Mouse (Mus musculus) cerebellum, adult 8-10 months (tissue): ENCODE measurements at regions not wholly inside any gene's neighbourhood (a gene's known extent, or its start where the extent isn't known, plus 50 kb on each side); places are given as distances from the start of the nearest gene placed in this dataset.

ENCODE experiments used
- DNase-seq: peaks from one replicate; pipeline ENCODE4 v3.0.0; 2022

DNA sequence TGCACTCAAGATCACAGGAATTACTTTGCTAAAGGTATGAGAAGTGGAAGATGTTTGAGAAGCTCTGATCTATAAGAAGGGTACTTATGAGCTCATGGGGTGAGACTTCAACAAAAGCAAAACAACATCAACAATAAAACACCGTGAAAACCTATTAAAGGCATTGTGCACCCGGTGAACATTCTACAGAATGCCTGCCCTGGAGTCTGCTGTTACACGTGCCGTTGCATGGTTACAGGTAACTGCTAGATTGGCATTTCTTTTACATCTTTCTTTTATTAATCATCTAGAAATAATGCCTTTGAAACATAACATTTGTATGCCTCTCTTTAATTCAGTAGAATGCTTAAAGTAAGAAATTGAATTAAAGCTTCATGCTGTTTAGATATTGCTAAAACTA lies 661.0 kb downstream of the Pcdh18 start:
- DNase-seq: no peak

DNA sequence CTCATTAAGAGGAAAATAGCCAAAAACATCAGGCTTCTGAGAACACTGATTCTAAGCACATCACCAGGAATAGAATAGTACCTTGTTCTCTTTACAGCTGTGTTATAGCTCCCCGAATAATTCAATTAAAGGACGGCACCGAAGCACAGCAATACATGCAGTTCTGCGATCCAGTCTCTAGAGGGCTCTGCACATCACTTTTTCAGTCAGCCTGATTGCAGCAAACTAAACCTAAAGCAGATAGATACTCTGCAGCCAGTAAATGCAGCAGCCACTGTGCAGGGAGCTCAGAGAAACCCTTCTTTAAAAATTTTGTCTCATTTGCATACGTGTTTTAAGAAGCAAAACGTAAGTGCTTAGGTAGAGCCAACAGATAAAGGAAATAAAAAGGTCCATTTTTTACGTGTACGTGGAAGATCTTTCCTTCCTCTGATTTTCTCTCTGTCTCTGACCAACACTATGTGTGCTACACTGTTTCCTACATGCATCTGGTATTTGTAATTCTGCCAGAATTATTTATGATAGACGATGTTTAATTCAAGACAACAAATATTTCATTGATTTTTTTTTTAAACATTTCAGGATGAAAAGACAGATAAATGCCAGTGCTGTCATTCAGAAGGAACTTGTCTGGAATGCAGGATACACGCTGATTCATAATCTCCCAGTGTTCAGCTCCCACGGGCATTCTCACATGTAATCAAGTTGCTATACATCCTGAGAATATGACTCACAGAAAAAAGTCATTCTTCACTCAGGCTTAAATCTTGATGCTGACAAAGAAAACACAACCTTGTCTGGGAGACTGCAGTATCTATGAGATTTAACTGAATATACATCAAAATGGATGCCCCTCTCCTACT lies 663.1 kb downstream of the Pcdh18 start:
- DNase-seq: peak; percentile 26

DNA sequence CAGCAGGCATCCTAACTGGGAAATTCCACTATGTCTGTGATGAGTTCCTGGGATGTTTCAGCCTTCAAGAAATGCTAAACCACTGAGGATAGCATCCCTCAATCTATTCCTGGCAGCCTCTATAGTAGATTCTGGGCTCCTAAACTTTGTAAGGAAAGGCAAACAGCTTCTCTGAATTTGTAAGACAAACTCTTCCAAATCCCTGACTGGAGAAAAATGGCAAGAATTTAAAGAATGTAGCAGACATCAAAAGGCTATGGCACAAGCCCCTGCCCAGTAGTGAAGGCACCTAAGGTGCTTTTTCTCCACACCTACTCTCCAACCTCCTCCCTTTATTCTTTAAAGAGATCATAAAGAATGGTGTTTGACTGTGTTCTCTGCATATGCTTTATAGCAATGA lies 688.3 kb downstream of the Pcdh18 start:
- DNase-seq: no peak

DNA sequence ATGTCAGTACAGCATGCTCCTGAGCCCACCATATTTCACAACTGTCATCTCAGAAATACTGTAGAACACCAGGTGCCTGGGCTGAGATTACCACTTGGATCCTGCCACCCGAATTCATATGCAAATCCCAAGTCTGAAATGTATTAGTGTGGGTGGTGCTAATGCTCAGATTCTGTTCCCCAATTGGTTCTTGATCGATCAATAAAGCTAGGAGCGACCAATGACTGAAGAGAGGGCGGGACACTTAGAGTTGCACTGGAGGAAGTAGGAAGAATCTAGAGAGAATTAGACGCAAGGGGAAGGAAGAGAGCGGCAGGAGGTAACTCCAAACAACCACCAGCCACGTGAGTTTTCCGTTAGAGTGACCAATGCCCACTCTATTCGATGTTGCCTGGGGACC lies 695.0 kb downstream of the Pcdh18 start:
- no peak for DNase-seq

DNA sequence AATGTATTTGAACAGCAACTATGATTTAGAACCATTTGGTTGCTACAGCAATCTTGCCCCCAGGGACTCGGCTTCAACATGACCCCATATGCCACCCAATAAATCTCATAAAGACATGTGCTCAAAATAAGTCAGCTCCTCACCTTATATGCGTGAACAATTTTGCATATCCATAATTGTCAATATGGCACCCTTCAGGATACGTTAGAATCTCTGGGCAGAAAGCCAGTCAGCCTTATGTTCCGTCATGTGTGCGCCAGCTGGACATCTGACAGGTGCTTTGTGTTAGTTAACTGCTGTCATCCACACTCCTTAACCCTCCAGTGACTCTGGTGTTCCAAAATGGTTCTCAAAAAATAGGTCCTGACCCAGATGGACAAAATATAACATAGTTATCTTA lies 724.1 kb downstream of the Pcdh18 start:
- peak; percentile 45 for DNase-seq

DNA sequence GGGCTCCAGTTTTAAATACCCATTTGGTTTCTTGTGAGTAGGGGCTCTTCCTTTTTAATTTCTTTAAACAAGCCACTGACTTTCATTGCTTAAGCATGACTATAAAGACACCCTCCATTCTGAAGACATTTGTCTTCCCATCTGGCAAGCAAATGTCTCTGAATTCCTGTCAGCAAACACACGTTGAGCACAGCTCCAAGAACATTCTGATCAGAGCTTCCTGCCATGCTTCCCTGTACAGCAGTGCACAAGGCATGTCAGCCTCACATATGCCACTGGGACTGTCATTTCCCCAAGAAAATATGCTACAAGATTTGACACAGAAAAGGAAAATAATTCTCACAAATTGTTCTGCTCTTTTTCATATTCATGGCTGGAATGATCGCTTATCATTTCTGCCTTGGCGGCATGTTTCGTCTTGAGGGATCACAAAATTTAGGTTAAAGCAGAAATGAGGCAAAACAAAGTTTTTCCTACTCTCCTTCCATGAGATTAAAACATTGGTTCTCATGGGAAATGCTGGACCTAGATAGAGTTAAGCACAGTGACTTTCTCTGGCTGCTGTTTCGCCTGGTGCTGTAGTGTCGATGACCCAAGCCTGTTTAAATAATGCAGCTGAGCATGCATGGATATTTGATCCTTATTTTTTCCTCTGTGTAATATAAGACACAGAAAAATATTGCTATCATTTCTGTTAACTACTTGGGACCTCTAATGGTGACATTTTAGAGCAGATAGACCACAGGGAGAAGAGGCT lies 747.7 kb downstream of the Pcdh18 start:
- no peak for DNase-seq
